Mouse (Mus musculus): Measurements from ENCODE around the gene Cebpa.

The Cebpa gene

GRCm38 (mm10) chr7:35143864-35144618 lies 24.9 kb downstream of the Cebpa start:
- in situ Hi-C loops (cut with MseI, MboI): no loop called here

- in situ Hi-C loops (cut with MseI, MboI): no loop called here
Measured at GRCm38 (mm10) chr7:35145068-35145467, 26.0 kb downstream of the Cebpa start.

GRCm38 (mm10) chr7:35146269-35146668 lies 27.2 kb downstream of the Cebpa start:
- in situ Hi-C loops (cut with MseI, MboI): no loop called here

GRCm38 (mm10) chr7:35149616-35150433 lies 30.7 kb downstream of the Cebpa start:
- in situ Hi-C loops (cut with MseI, MboI): no loop called here

GRCm38 (mm10) chr7:35150860-35151259 lies 31.8 kb downstream of the Cebpa start:
- in situ Hi-C loops (cut with MseI, MboI): no loop called here

- in situ Hi-C loops (cut with MseI, MboI): no loop called here
Measured at GRCm38 (mm10) chr7:35154449-35154848, 35.4 kb downstream of the Cebpa start.

- in situ Hi-C loops (cut with MseI, MboI): no loop called here
Measured at GRCm38 (mm10) chr7:35156561-35157477, 37.7 kb downstream of the Cebpa start.

- in situ Hi-C loops (cut with MseI, MboI): no loop called here
Measured at GRCm38 (mm10) chr7:35157512-35157911, 38.4 kb downstream of the Cebpa start.

- in situ Hi-C loops (cut with MseI, MboI): no loop called here
Measured at GRCm38 (mm10) chr7:35162443-35162842, 43.4 kb downstream of the Cebpa start.

- in situ Hi-C loops (cut with MseI, MboI): no loop called here
Measured at GRCm38 (mm10) chr7:35163600-35163999, 44.5 kb downstream of the Cebpa start.

- in situ Hi-C loops (cut with MseI, MboI): no loop called here
Measured at GRCm38 (mm10) chr7:35164131-35164530, 45.0 kb downstream of the Cebpa start.

- in situ Hi-C loops (cut with MseI, MboI): loop anchor here in 1 of 2 experiments (5.0 kb wide), 1 partner anchor 45 kb away; no protein-coding TSS in a partner anchor
Measured at GRCm38 (mm10) chr7:35166988-35167387, 47.9 kb downstream of the Cebpa start.

GRCm38 (mm10) chr7:35167925-35168324 lies 48.8 kb downstream of the Cebpa start:
- in situ Hi-C loops (cut with MseI, MboI): loop anchor here in 1 of 2 experiments (5.0 kb wide), 1 partner anchor 46 kb away; no protein-coding TSS in a partner anchor

GRCm38 (mm10) chr7:35169341-35169740 lies 50.2 kb downstream of the Cebpa start:
- in situ Hi-C loops (cut with MseI, MboI): loop anchor here in 1 of 2 experiments (5.0 kb wide), 1 partner anchor 47 kb away; no protein-coding TSS in a partner anchor
